Mouse (Mus musculus): ENCODE measurements around the gene Alyref.

DNA sequence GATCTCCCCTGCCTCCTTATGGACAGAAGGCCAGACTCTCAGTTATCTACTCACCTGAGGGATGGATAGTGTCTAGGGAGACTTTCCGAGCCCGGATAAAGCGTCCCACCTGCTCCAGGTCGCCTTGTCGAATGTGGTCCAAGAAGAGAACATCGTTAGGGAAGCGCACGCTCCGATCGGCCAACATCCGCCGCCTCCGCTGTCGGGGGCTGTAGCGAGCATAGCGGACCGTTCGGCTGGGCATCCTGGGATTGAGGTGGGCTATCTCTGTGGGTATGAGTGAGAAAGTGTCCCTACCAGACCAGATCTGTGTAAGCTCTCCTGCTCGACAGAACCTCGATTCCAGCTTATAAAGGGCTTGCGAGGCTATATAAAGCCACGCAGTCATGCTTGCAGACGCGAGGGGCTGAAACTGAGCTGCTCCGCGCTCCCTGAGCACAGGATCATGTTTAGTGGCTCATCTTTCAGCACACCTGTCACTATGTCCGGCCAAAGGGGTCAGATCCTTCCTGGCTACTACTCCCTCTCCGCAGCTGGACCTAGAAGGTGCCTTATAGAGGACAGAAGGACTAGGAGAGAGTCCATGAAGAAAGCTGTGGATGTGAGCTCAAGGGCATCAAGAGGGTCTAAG lies 47.2 kb downstream of the Alyref start, which contains the start of gene Ppp1r27:
- no peak for TF ChIP-seq CTCF (IDR thresholded peaks at IDR 0.05; ENCODE audit: low read depth)
- no peak for TF ChIP-seq EP300 (IDR thresholded peaks at IDR 0.05; ENCODE audit: low read depth)
